Mouse (Mus musculus): ENCODE measurements at regions not wholly inside any gene's neighbourhood (a gene's known extent, or its start where the extent isn't known, plus 50 kb on each side); places are given as distances from the start of the nearest gene placed in this dataset.

- Histone ChIP-seq H3K36me3 (ENCODE audit: poor library complexity, severe bottlenecking) (no peaks in the 10 kb centered on the region), H3K27me3 (peaks cover 53% of the 10 kb centered on the region), H3K9ac (no peak overlapping the region), H3K4me2 (no peak overlapping the region), H3K27ac (no peak overlapping the region), H3K9me3 (replicated peaks) (no peaks in the 10 kb centered on the region), H3K4me3 (no peak overlapping the region), H3K4me1 (peaks cover 6% of the 10 kb centered on the region; the same call in 1 of the 2 replicates)
- 100% methylated on average over 1 of the region's 1 CpGs for whole genome bisulfite sequencing
- ATAC-seq = no peak
Measured at GRCm38 (mm10) chr1:61309563-61309962, 329.1 kb upstream of the Pard3b start.

GRCm38 (mm10) chr1:61310063-61310760 lies 328.4 kb upstream of the Pard3b start:
- 69% methylated on average over 3 of the region's 3 CpGs for WGBS
- no peak overlapping the region for H3K9ac ChIP-seq
- H3K27ac ChIP-seq = no peak overlapping the region
- no peaks in the 10 kb centered on the region for H3K9me3 ChIP-seq (replicated peaks)
- H3K36me3 ChIP-seq (ENCODE audit: poor library complexity, severe bottlenecking) = no peaks in the 10 kb centered on the region
- H3K4me2 ChIP-seq = no peak overlapping the region
- no peaks in the 10 kb centered on the region for H3K4me1 ChIP-seq
- no peak overlapping the region for H3K4me3 ChIP-seq
- ATAC-seq = peak; percentile 24; the same call in 1 of the 2 replicates
- peaks cover 49% of the 10 kb centered on the region for H3K27me3 ChIP-seq

GRCm38 (mm10) chr1:61310761-61311090 lies 327.9 kb upstream of the Pard3b start:
- whole genome bisulfite sequencing = 68% methylated on average over 2 of the region's 2 CpGs
- no peaks in the 10 kb centered on the region for H3K36me3 ChIP-seq (ENCODE audit: poor library complexity, severe bottlenecking)
- no peak for ATAC-seq
- no peak overlapping the region for H3K4me2 ChIP-seq
- H3K4me3 ChIP-seq = no peak overlapping the region
- H3K27me3 ChIP-seq = peaks cover 46% of the 10 kb centered on the region
- H3K27ac ChIP-seq = no peak overlapping the region
- H3K4me1 ChIP-seq = no peaks in the 10 kb centered on the region
- H3K9me3 ChIP-seq (replicated peaks) = no peaks in the 10 kb centered on the region
- no peak overlapping the region for H3K9ac ChIP-seq

GRCm38 (mm10) chr1:61313196-61313595 lies 325.4 kb upstream of the Pard3b start:
- Histone ChIP-seq H3K27me3 (peaks cover 23% of the 10 kb centered on the region), H3K4me2 (no peak overlapping the region), H3K9ac (no peak overlapping the region), H3K27ac (no peak overlapping the region), H3K36me3 (ENCODE audit: poor library complexity, severe bottlenecking) (no peaks in the 10 kb centered on the region), H3K4me1 (no peaks in the 10 kb centered on the region), H3K4me3 (no peak overlapping the region), H3K9me3 (replicated peaks) (no peaks in the 10 kb centered on the region)
- 92% methylated on average over 4 of the region's 4 CpGs for WGBS
- no peak for ATAC-seq

GRCm38 (mm10) chr1:61316261-61316660 lies 322.4 kb upstream of the Pard3b start:
- whole genome bisulfite sequencing = 76% methylated on average over 4 of the region's 4 CpGs
- ATAC-seq = no peak
- H3K27ac ChIP-seq = no peak overlapping the region
- no peak overlapping the region for H3K4me2 ChIP-seq
- H3K9ac ChIP-seq = no peak overlapping the region
- no peaks in the 10 kb centered on the region for H3K4me1 ChIP-seq
- H3K4me3 ChIP-seq = no peak overlapping the region
- H3K27me3 ChIP-seq = peaks cover 12% of the 10 kb centered on the region
- no peaks in the 10 kb centered on the region for H3K36me3 ChIP-seq (ENCODE audit: poor library complexity, severe bottlenecking)
- no peaks in the 10 kb centered on the region for H3K9me3 ChIP-seq (replicated peaks)

- no peak overlapping the region for H3K9ac ChIP-seq
- no peaks in the 10 kb centered on the region for H3K9me3 ChIP-seq (replicated peaks)
- ATAC-seq = no peak
- no peak overlapping the region for H3K27ac ChIP-seq
- no peaks in the 10 kb centered on the region for H3K4me1 ChIP-seq
- H3K4me3 ChIP-seq = no peak overlapping the region
- H3K27me3 ChIP-seq = peaks cover 12% of the 10 kb centered on the region
- 56% methylated on average over 2 of the region's 2 CpGs for WGBS
- H3K36me3 ChIP-seq (ENCODE audit: poor library complexity, severe bottlenecking) = no peaks in the 10 kb centered on the region
- no peak overlapping the region for H3K4me2 ChIP-seq
Measured at GRCm38 (mm10) chr1:61316736-61317135, 321.9 kb upstream of the Pard3b start.

- H3K9ac ChIP-seq = no peak overlapping the region
- 88% methylated on average over 1 of the region's 1 CpGs for WGBS
- H3K9me3 ChIP-seq (replicated peaks) = no peaks in the 10 kb centered on the region
- H3K27ac ChIP-seq = no peak overlapping the region
- no peak for ATAC-seq
- H3K36me3 ChIP-seq (ENCODE audit: poor library complexity, severe bottlenecking) = no peaks in the 10 kb centered on the region
- no peaks in the 10 kb centered on the region for H3K4me1 ChIP-seq
- no peak overlapping the region for H3K4me2 ChIP-seq
- H3K27me3 ChIP-seq = peaks cover 8% of the 10 kb centered on the region
- no peak overlapping the region for H3K4me3 ChIP-seq
Measured at GRCm38 (mm10) chr1:61318042-61318441, 320.6 kb upstream of the Pard3b start.

- no peaks in the 10 kb centered on the region for H3K9me3 ChIP-seq (replicated peaks)
- no peaks in the 10 kb centered on the region for H3K27me3 ChIP-seq
- 82% methylated on average over 6 of the region's 6 CpGs for WGBS
- H3K9ac ChIP-seq = no peak overlapping the region
- no peaks in the 10 kb centered on the region for H3K4me1 ChIP-seq
- H3K4me3 ChIP-seq = no peak overlapping the region
- ATAC-seq = no peak
- no peak overlapping the region for H3K27ac ChIP-seq
- no peaks in the 10 kb centered on the region for H3K36me3 ChIP-seq (ENCODE audit: poor library complexity, severe bottlenecking)
- H3K4me2 ChIP-seq = no peak overlapping the region
Measured at GRCm38 (mm10) chr1:61321513-61322145, 317.0 kb upstream of the Pard3b start.

GRCm38 (mm10) chr1:61331456-61331855 lies 307.2 kb upstream of the Pard3b start:
- Histone ChIP-seq H3K9ac (no peak overlapping the region), H3K4me3 (no peak overlapping the region), H3K27me3 (peaks cover 2% of the 10 kb centered on the region; the same call in 1 of the 2 replicates), H3K4me1 (no peaks in the 10 kb centered on the region), H3K27ac (no peak overlapping the region), H3K4me2 (no peak overlapping the region), H3K9me3 (replicated peaks) (no peaks in the 10 kb centered on the region), H3K36me3 (ENCODE audit: poor library complexity, severe bottlenecking) (no peaks in the 10 kb centered on the region)
- no peak for ATAC-seq
- 81% methylated on average over 2 of the region's 2 CpGs for WGBS

- no peak for ATAC-seq
- no peaks in the 10 kb centered on the region for H3K36me3 ChIP-seq (ENCODE audit: poor library complexity, severe bottlenecking)
- H3K4me2 ChIP-seq = no peak overlapping the region
- no peak overlapping the region for H3K27ac ChIP-seq
- peaks cover 2% of the 10 kb centered on the region; the same call in 1 of the 2 replicates for H3K27me3 ChIP-seq
- WGBS = 12% methylated on average over 3 of the region's 3 CpGs
- no peaks in the 10 kb centered on the region for H3K9me3 ChIP-seq (replicated peaks)
- H3K9ac ChIP-seq = no peak overlapping the region
- no peaks in the 10 kb centered on the region for H3K4me1 ChIP-seq
- H3K4me3 ChIP-seq = no peak overlapping the region
Measured at GRCm38 (mm10) chr1:61331906-61332305, 306.7 kb upstream of the Pard3b start.

- Histone ChIP-seq H3K9me3 (replicated peaks) (no peaks in the 10 kb centered on the region), H3K27ac (no peak overlapping the region), H3K36me3 (ENCODE audit: poor library complexity, severe bottlenecking) (no peaks in the 10 kb centered on the region), H3K4me2 (no peak overlapping the region), H3K4me1 (no peaks in the 10 kb centered on the region), H3K27me3 (peaks cover 2% of the 10 kb centered on the region; the same call in 1 of the 2 replicates), H3K9ac (no peak overlapping the region), H3K4me3 (no peak overlapping the region)
- 34% methylated on average over 2 of the region's 2 CpGs for WGBS
- no peak for ATAC-seq
Measured at GRCm38 (mm10) chr1:61336367-61336766, 302.3 kb upstream of the Pard3b start.

GRCm38 (mm10) chr1:61352921-61353320 lies 285.7 kb upstream of the Pard3b start:
- Histone ChIP-seq H3K9ac (no peak overlapping the region), H3K9me3 (replicated peaks) (no peaks in the 10 kb centered on the region), H3K27ac (no peak overlapping the region), H3K27me3 (no peaks in the 10 kb centered on the region; the same call in 1 of the 2 replicates), H3K4me3 (no peak overlapping the region), H3K4me2 (no peak overlapping the region), H3K4me1 (no peaks in the 10 kb centered on the region), H3K36me3 (ENCODE audit: poor library complexity, severe bottlenecking) (no peaks in the 10 kb centered on the region)
- 83% methylated on average over 1 of the region's 1 CpGs for WGBS
- no peak for ATAC-seq

GRCm38 (mm10) chr1:61353481-61353880 lies 285.1 kb upstream of the Pard3b start:
- 6% methylated on average over 3 of the region's 3 CpGs for WGBS

More at GRCm38 (mm10) chr1:61353481-61353880, 285.1 kb upstream of the Pard3b start:
- Histone ChIP-seq H3K9ac (no peak overlapping the region), H3K4me2 (no peak overlapping the region), H3K27ac (no peak overlapping the region), H3K36me3 (ENCODE audit: poor library complexity, severe bottlenecking) (no peaks in the 10 kb centered on the region), H3K27me3 (no peaks in the 10 kb centered on the region; the same call in 1 of the 2 replicates), H3K9me3 (replicated peaks) (no peaks in the 10 kb centered on the region), H3K4me3 (no peak overlapping the region), H3K4me1 (peaks cover 4% of the 10 kb centered on the region; the same call in 1 of the 2 replicates)
- ATAC-seq = no peak

Data from forebrain, embryonic 13.5 days (tissue).